8 mouse cellular contexts compared by ENCODE assay signal in the genomic region with DNA sequence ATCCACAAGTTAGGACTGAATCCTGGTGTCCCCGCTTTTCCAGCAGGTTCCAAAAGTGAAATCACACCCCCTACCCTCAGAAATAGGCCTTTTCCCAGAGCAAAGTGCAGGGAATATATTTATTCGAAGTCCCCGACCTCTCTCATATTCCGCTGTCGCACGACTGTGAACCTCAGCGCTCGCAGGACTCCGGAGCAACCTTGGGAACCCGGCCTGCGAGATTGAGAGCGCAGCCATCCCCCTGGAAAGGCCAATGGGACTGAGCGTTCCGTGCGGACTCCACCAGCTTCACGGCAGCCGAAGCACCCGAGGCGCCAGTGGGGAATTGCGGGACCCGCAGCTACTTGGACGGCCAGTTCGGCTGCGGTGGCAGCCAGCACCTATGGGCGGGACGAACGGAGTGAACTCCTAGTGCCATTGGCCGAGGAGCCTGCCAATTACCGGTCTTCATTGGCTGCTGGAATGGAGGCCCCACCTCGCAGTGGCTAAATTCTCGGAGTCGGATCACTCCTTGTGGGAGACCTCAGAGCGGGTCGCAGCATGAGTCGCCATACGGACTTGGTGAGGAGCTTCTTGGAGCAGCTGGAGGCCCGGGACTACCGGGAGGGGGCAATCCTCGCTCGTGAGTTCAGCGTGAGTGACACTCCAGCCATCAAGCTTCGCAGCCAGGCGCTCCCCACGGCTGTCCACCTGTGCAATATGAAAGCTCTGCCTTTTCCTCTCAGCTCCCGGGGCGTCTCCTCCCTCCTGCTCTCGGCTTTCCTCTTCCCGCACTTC. TPM values are rescaled to one million over a fixed set of nuclear protein-coding genes. Genes with fewer than 3 reads are reported as not detected.
DNase-seq lines count a peak whose midpoint lies in the region; ATAC-seq and TF ChIP-seq lines count a peak whose summit lies in the region.

A gene (plus strand): TSS at position 479 of the 777 bp plus-strand sequence.

- H3K27ac ChIP-seq in hindbrain, embryonic 15.5 days (replicated peaks), result no peak within 1 kb of the TSS

- POLR2A ChIA-PET in Patski (lab: Charles Lee), result interaction anchor here (0.6 to 0.8 kb wide), 3 partner anchors 15 to 393 kb away, joined by 3 to 4 read pairs (median 3); no protein-coding TSS in a partner anchor

- TF ChIP-seq CTCF in Patski (IDR thresholded peaks at IDR 0.05), result no peak

- H3K27me3 ChIP-seq in Patski, result peaks cover 9% of the 10 kb centered on the region
- peaks cover 39% of the 10 kb centered on the region for H3K27me3 ChIP-seq in hindbrain, embryonic 15.5 days

- WGBS in hindbrain, embryonic 15.5 days, result 0% methylated on average over 48 of the region's 48 CpGs

- in situ Hi-C loops in Patski (cut with MboI; ENCODE audit: low pct_unique_long_range_greater_than_20kb), result no loop called here

- H3K4me1 ChIP-seq in hindbrain, embryonic 15.5 days (replicated peaks), result peaks cover 10% of the 10 kb centered on the region

- peak; percentile 41 for DNase-seq in Patski (ENCODE audit: low read depth, low spot score)
- peak; percentile 97 to 99 for DNase-seq in cerebellum, postnatal 25 days
- DNase-seq in frontal cortex, postnatal 36 days (ENCODE audit: low spot score in 2 of 2), result peak; percentile 92
- peak; percentile 73 for DNase-seq in left cerebral cortex, adult 11 months (ENCODE audit: low spot score)
- DNase-seq in lung, postnatal 4 days, result peak; percentile 91 to 93
- DNase-seq in retina, postnatal 7 days (ENCODE audit: low read depth, low spot score), result peak; percentile 78
- DNase-seq in urinary bladder, adult 2 months (ENCODE audit: low spot score), result peak; percentile 87

- H3K9ac ChIP-seq in hindbrain, embryonic 15.5 days, result peak within 1 kb of the TSS; percentile 32

- no peaks in the 10 kb centered on the region for H3K9me3 ChIP-seq in hindbrain, embryonic 15.5 days

- no peaks in the 10 kb centered on the region for H3K36me3 ChIP-seq in hindbrain, embryonic 15.5 days

- H3K4me3 ChIP-seq in hindbrain, embryonic 15.5 days, result peak within 1 kb of the TSS; percentile 52

- H3K4me2 ChIP-seq in hindbrain, embryonic 15.5 days, result peak within 1 kb of the TSS; percentile 91

- peak; percentile 96 for ATAC-seq in Patski
- peak; percentile 93 for ATAC-seq in hindbrain, embryonic 15.5 days (ENCODE audit: low FRiP score, low read depth)

- CTCF ChIA-PET in Patski (lab: Charles Lee), result no interaction called here

RNA-seq across cellular contexts. Expression of the gene that starts here (rescaled TPM):
- 1.5 TPM for polyA plus RNA-seq in Patski (2021)
- 5.0 and 6.1 TPM in 2 replicates for polyA plus RNA-seq in hindbrain, embryonic 15.5 days (2015; fragmentation: Nextera tagmentation; extraction: Ambion mirVana)
- 21.8 and 33.6 TPM in 2 replicates for polyA plus RNA-seq in urinary bladder, adult 2 months (2012; rRNA removed)

Comparison
In these comparisons a context has a peak if more than half of its experiments do, and no peak if none do; other contexts are left out.
1. DNase-seq: peak in every context shown above with its lines; median percentile 98 in cerebellum, postnatal 25 days; 92 in frontal cortex, postnatal 36 days; 92 in lung, postnatal 4 days; 87 in urinary bladder, adult 2 months; 78 in retina, postnatal 7 days; 73 in left cerebral cortex, adult 11 months; 41 in Patski.